Mouse (Mus musculus): Measurements from ENCODE around the gene Mindy3.

GRCm38 (mm10) chr2:12297287-12297686 is 122.0 kb downstream of the Mindy3 start:
- TF ChIP-seq CTCF (IDR thresholded peaks at IDR 0.05; ENCODE audit: low read depth) (peak; percentile 40), EP300 (optimal IDR thresholded peaks at IDR 0.05) (no peak)
